Mouse (Mus musculus) liver, embryonic 14.5 days (tissue): ENCODE data around the gene Sel1l3. TPM values are rescaled to one million over a fixed set of nuclear protein-coding genes. Genes with fewer than 3 reads are reported as not detected.

Source experiments
- ATAC-seq: fragments of 200-750 bp; cut with Nextera tagmentation; 2 replicates; pipeline ENCODE4 v1.8.0; 2017; ENCODE audit warnings: moderate number of reproducible peaks, mild to moderate bottlenecking, moderate library complexity; ENCODE audit not compliant: insufficient read depth
- DNase-seq, 3 experiments: peaks; one replicate each; pipeline ENCODE4 v3.0.0-alpha.2; 2012 to 2013; ENCODE audit warnings: low read depth in 3 of 3, low spot score in 3 of 3
- H3K27ac ChIP-seq: fragments of 300-500 bp; sonication (generic); 2 replicates; pipeline ENCODE4 v1.5.1; 2014; ENCODE audit warnings: moderate library complexity, mild to moderate bottlenecking, control low read depth, inconsistent platforms
- H3K27me3 ChIP-seq: fragments of 300-500 bp; sonication (generic); 2 replicates; pipeline ENCODE4 v1.6.1; 2014; ENCODE audit warnings: mild to moderate bottlenecking, low read length, moderate library complexity; ENCODE audit not compliant: control insufficient read depth, insufficient read depth
- H3K36me3 ChIP-seq: fragments of 300-500 bp; sonication (generic); replicated peaks from 2 replicates; pipeline ENCODE4 v1.6.1; 2014; ENCODE audit warnings: low read depth; ENCODE audit not compliant: control insufficient read depth, insufficient read depth
- H3K4me1 ChIP-seq, 2 experiments: fragments of 200-500 bp in 1 of 2; fragments of 300-500 bp in 1 of 2; sonication (generic) in 1 of 2; replicated peaks; 2 replicates each; pipeline ENCODE4 v1.6.1; 2012 to 2014; ENCODE audit warnings: antibody characterized with exemption in 1 of 2, inconsistent platforms in 1 of 2, low read length in 1 of 2; ENCODE audit not compliant: control insufficient read depth in 2 of 2, insufficient read depth in 2 of 2
- H3K4me2 ChIP-seq: fragments of 300-500 bp; sonication (generic); 2 replicates; pipeline ENCODE4 v1.6.1; 2014; ENCODE audit warnings: low read depth, mild to moderate bottlenecking, control low read depth, moderate library complexity
- H3K4me3 ChIP-seq, 2 experiments: fragments of 200-500 bp in 1 of 2; fragments of 300-500 bp in 1 of 2; sonication (generic) in 1 of 2; 2 replicates each; pipeline ENCODE4 v1.5.1; 2012 to 2014; ENCODE audit warnings: low read depth in 2 of 2, low read length in 2 of 2, mild to moderate bottlenecking in 2 of 2, control low read depth in 1 of 2, inconsistent platforms in 1 of 2, moderate library complexity in 1 of 2; ENCODE audit not compliant: insufficient read depth in 1 of 2
- H3K9ac ChIP-seq: fragments of 300-500 bp; sonication (generic); replicated peaks from 2 replicates; pipeline ENCODE4 v1.6.1; 2014; ENCODE audit warnings: mild to moderate bottlenecking, control low read depth, moderate library complexity
- H3K9me3 ChIP-seq: fragments of 300-500 bp; sonication (generic); 2 replicates; pipeline ENCODE4 v1.6.1; 2016; ENCODE audit warnings: low read length, mixed read lengths; ENCODE audit not compliant: control insufficient read depth
- CTCF ChIP-seq: IDR thresholded peaks from 2 replicates; pipeline ENCODE4 v1.5.1; 2016; ENCODE audit warnings: antibody characterized with exemption, low read depth, control low read depth
- EP300 ChIP-seq: IDR thresholded peaks from 2 replicates; pipeline ENCODE4 v1.6.1; 2016; ENCODE audit warnings: antibody characterized with exemption, low read depth
- WGBS: fragments of 180-500 bp; shearing (Covaris S2); extraction: QIAGEN DNeasy Blood & Tissue Kit; methylation state at CpG from one replicate; pipeline ENCODE4 v1.1.7; 2014; ENCODE audit not compliant: insufficient replicate concordance; 5-methylcytosine and 5-hydroxymethylcytosine counted together
- polyA plus RNA-seq, 2 experiments: library from polyadenylated mRNA; depleted of rRNA in 1 of 2; stranded (reverse) in 1 of 2; unstranded in 1 of 2; fragments of >200 nt; fragmentation: Nextera tagmentation in 1 of 2; extraction: Ambion mirVana in 1 of 2; gene quantifications; 2 replicates each; pipeline versions ENCODE4 v1.2.1 to v1.2.3; 2012 to 2014

The Sel1l3 gene
- polyA plus RNA-seq, 2 experiments = 0.03 to 0.10 TPM

- H3K36me3 ChIP-seq = no peaks in the 10 kb centered on the region
- no peak overlapping the region for H3K27ac ChIP-seq
- TF ChIP-seq CTCF (no peak), EP300 (no peak)
- no peak for ATAC-seq
- no peaks in the 10 kb centered on the region for H3K9me3 ChIP-seq
- no peak overlapping the region for H3K4me3 ChIP-seq
- H3K9ac ChIP-seq = no peak overlapping the region
- H3K27me3 ChIP-seq = peaks cover 39% of the 10 kb centered on the region
- no peak overlapping the region for H3K4me2 ChIP-seq
- 57% methylated on average over 4 of the region's 4 CpGs for WGBS
- no peaks in the 10 kb centered on the region for H3K4me1 ChIP-seq
- no peak for DNase-seq
Measured at GRCm38 (mm10) chr5:53210481-53210880, 3.2 kb downstream of the Sel1l3 start.

- Histone ChIP-seq H3K4me2 (no peak overlapping the region), H3K4me3 (no peak overlapping the region), H3K9me3 (no peaks in the 10 kb centered on the region), H3K27me3 (peaks cover 36% of the 10 kb centered on the region), H3K27ac (no peak overlapping the region), H3K36me3 (no peaks in the 10 kb centered on the region), H3K4me1 (no peaks in the 10 kb centered on the region), H3K9ac (no peak overlapping the region)
- no peak for DNase-seq
- no peak for ATAC-seq
- WGBS = 50% methylated on average over 7 of the region's 7 CpGs
- TF ChIP-seq CTCF (no peak), EP300 (no peak)
Measured at GRCm38 (mm10) chr5:53209773-53210172, 4.0 kb downstream of the Sel1l3 start.

DNA sequence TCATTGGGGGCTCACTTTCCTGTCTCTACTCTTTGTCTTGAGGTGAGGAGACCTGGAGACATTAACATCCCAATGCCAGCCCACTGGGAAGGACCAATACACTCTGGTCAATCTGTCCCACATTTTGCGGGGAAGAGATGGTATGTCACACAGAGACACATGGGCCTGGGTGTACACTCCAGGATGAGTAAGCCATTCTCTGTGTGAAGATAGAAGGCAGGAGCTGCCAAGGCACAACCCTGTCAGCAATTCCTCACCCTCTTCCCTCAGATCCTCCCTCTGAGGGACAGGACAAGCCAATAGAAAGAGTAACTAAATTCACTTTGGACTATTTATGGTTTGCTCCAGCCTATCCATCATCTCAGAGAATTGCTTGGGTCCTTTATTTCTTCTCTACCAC lies 5.0 kb downstream of the Sel1l3 start:
- no peak overlapping the region for H3K9ac ChIP-seq
- H3K27ac ChIP-seq = no peak overlapping the region
- no peaks in the 10 kb centered on the region for H3K36me3 ChIP-seq
- no peak overlapping the region for H3K4me3 ChIP-seq
- ATAC-seq = no peak
- peaks cover 26% of the 10 kb centered on the region for H3K27me3 ChIP-seq
- H3K4me2 ChIP-seq = no peak overlapping the region
- no peak for DNase-seq
- H3K4me1 ChIP-seq = no peaks in the 10 kb centered on the region
- TF ChIP-seq CTCF (no peak), EP300 (no peak)
- H3K9me3 ChIP-seq = no peaks in the 10 kb centered on the region
- WGBS = 77% methylated on average over 1 of the region's 1 CpGs

DNA sequence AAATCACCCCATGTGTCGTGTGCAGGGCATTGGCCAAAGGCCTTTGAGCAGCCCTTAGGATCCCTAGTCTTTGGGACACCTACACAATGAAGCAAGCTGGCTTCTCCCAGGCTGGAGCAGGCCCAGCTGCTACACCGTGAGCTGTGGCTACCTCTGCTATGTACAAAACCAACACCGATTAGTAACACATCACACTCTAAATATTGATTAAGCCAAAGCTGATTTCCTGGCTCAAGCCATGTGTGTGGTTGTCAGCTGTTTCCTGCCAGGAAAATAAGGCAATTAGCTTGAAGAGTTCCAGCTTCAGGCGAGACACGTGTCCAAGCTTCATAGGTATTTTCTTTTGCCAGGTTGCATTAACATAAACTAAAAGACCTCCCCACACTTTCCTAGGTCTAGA lies 7.2 kb downstream of the Sel1l3 start:
- Histone ChIP-seq H3K9ac (no peak overlapping the region), H3K36me3 (no peaks in the 10 kb centered on the region), H3K27ac (no peak overlapping the region), H3K9me3 (no peaks in the 10 kb centered on the region), H3K27me3 (peaks cover 5% of the 10 kb centered on the region; the same call in 1 of the 2 replicates), H3K4me1 (no peaks in the 10 kb centered on the region), H3K4me3 (no peak overlapping the region), H3K4me2 (no peak overlapping the region)
- ATAC-seq (no peak), DNase-seq (no peak)
- WGBS = 58% methylated on average over 5 of the region's 5 CpGs
- TF ChIP-seq CTCF = no peak
- no peak for TF ChIP-seq EP300

DNA sequence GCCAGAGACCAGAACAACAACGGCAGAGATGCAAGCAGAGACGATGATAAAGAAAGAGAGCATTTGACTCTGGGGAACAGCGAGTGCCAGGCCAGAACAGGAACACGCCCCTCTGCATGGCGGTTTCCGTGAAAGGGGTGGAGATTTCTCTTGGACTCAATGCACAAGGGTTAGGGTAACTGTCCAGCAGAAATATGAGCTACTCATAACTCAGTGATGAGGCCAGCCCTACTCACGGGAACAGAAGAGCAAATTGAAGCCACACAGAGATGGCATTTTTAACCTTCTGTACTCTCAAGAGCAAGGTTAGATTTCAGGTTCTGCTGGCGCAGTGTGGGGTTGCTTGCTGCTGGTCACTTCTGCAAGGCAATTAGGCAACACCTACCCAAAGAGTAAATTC lies 11.0 kb downstream of the Sel1l3 start:
- Histone ChIP-seq H3K9ac (no peak overlapping the region), H3K27ac (no peak overlapping the region), H3K4me3 (no peak overlapping the region), H3K27me3 (no peaks in the 10 kb centered on the region), H3K9me3 (no peaks in the 10 kb centered on the region), H3K36me3 (no peaks in the 10 kb centered on the region), H3K4me1 (no peaks in the 10 kb centered on the region; a peak in 1 of 4 replicates), H3K4me2 (no peak overlapping the region)
- ATAC-seq (no peak), DNase-seq (no peak)
- TF ChIP-seq EP300 (no peak), CTCF (no peak)
- WGBS = 38% methylated on average over 8 of the region's 8 CpGs

GRCm38 (mm10) chr5:53200825-53201224 lies 12.9 kb downstream of the Sel1l3 start:
- 73% methylated on average over 10 of the region's 10 CpGs for WGBS
- Histone ChIP-seq H3K4me3 (no peak overlapping the region), H3K4me2 (no peak overlapping the region), H3K36me3 (no peaks in the 10 kb centered on the region), H3K9me3 (no peaks in the 10 kb centered on the region), H3K9ac (no peak overlapping the region), H3K4me1 (peaks cover 0 to 2% of the 10 kb centered on the region in 2 experiments; a peak in 1 of 4 replicates), H3K27ac (no peak overlapping the region), H3K27me3 (no peaks in the 10 kb centered on the region)
- ATAC-seq (no peak), DNase-seq (no peak)
- TF ChIP-seq EP300 (no peak), CTCF (no peak)
